Mouse (Mus musculus) CD4-positive, CD25-positive, alpha-beta regulatory T cell, adult 2 months (primary cell): ENCODE measurements at regions not wholly inside any gene's neighbourhood (a gene's known extent, or its start where the extent isn't known, plus 50 kb on each side); places are given as distances from the start of the nearest gene placed in this dataset.
"Not testable (repeated sequence)": the region's sequence is repeated elsewhere in the genome, so short reads cannot be mapped to it uniquely, and the experiment has no call there.

Experiments used
- DNase-seq: peaks from one replicate; pipeline ENCODE4 v3.0.0-alpha.2; 2012; ENCODE audit warnings: low read depth, low spot score

- no peak for DNase-seq
These were observed 1149.0 kb downstream of the 9330182O14Rik start for GRCm38 (mm10) chr15:41283199-41283598.

- DNase-seq: no peak
These were observed 1152.7 kb downstream of the 9330182O14Rik start for GRCm38 (mm10) chr15:41286809-41287413.

DNA sequence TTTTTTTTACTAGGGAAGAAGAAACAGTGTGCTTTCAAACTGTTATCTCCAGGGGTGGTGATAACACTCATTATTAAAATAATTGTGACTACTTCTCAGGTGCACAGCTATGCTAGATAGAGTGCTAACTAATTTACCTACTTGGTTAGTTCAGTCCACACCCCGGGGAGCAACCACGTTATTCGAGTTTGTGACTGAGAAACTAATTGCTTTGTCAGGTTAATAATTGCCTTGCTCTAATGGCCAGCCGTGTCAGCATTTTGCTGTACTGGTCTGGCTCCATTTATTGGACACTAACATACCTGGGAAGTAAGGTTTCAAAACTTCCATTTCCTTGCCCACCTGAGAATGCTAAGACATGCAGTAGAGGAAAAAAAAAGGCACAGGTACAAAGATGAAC is 1163.3 kb downstream of the 9330182O14Rik start:
- DNase-seq: no peak

GRCm38 (mm10) chr15:41306638-41307037 is 1172.5 kb downstream of the 9330182O14Rik start:
- DNase-seq: no peak

- DNase-seq: no peak
These were observed 1177.7 kb downstream of the 9330182O14Rik start for GRCm38 (mm10) chr15:41311728-41312320.

DNA sequence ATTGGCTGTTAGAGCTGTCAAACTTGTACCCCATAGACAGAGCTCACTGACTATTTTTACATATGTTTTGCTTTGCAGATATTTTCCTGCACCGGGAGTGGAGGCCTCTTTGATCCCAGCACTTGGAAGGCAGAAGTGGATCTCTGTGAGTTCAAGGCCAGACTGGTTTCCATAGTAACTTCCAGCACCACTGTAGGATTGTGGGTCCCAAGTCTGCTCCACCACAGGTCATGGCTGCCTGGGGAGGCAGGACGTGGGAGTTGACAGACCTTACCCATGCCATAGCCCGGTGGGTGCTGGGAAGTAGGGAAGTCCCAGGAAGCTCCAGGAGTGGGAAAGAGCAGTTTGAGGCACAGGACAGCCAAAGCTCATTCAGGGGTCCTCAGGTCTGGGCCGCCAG is 1180.8 kb downstream of the 9330182O14Rik start:
- no peak for DNase-seq

GRCm38 (mm10) chr15:41325633-41326252 is 1191.6 kb downstream of the 9330182O14Rik start:
- DNase-seq: peak; percentile 61

- DNase-seq: no peak
These were observed 1195.1 kb downstream of the 9330182O14Rik start for GRCm38 (mm10) chr15:41329286-41329685.

- no peak for DNase-seq
These were observed 1195.9 kb downstream of the 9330182O14Rik start for GRCm38 (mm10) chr15:41330085-41330484.

DNA sequence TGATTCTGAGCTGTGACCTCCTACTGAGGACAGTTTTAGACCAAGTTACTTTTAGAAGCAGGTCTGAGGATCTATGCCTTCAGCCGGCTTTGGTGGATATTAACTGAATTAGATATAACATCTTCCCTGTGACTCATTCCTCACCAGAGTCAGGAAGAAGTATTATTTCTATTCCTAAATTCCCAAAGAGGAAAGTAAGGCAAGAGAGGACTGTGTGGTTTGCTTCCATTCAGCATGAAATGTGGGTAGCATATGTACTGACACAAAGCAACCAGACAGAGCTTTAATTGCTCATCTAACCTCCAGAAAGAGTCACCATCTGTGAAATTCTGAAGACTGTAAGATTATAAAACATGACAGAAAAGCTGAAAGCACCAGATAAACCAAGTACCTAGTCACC is 1198.3 kb downstream of the 9330182O14Rik start:
- no peak for DNase-seq

DNA sequence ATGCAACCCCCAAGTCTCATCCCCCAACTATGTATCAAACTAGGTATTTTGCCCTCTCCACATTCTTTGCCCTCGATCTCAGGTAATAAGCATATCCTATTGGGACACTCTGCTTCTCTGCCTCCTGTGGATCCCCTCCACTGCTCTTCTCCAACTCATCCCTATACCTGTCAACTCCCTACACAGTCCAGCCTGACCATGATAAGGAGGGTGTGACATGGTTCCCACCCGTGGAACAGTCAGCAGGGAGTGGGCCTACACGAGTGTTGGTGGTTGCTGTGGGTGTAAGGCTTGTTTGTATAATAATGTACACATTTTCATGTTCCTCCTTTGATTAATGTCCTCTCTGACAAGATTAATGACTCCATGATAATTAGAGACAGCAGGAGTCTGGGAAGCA is 1199.0 kb downstream of the 9330182O14Rik start:
- DNase-seq: no peak

DNA sequence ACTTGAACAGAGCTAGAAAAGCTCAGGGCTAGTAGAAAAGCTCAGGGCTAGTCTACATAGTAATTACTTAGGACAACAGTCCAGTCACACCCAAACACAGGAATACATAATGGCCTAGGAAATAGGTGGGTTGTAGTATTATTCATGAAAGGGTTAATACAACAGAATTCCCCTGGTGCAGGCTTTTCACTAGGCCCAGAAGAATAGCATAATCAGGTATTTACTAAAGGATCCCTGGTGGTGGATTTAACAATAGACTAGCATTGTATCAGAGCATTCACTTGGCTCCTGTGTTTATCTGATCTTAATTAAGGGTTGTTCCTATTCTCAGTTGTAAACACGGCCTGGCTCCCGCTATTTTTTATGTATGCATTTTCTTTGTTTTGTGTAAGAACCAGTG is 1206.5 kb downstream of the 9330182O14Rik start:
- not testable (repeated sequence) for DNase-seq

DNA sequence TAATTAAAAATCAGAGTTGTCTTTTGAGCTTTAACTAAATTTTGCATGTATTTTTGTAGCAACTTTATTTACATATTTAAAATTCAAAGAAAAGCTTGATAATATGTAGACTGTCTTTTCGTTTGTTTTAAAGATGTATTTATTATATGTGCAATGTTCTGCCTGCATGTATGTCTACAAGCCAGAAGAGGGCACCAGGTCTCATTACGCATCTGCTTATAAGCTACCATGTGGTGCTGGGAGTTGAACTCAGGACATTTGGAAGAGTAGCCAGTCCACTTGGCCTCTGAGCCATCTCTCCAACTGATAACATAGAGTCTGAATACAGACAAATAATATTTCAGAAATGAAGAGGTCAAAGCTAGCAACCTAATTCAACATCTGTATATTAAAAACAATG is 1211.4 kb downstream of the 9330182O14Rik start:
- DNase-seq: no peak

DNA sequence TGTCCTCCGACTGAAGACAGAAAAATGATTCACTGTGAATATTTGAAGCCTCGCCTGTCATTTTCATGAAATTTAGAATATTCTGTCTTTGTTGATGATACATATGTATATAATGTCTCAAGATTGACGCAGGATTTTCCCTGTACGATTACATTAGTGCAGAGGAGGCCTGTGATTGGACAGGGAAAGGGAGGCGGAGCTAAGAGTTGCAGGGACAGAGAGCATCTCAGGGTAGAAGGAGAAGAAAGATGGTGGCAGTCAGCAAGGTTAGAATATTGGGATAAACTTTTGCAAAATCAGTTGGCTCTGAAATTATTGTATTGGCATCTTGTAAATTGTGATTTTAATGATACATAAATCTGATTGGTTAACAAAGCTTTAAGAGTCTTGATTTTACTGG is 1213.1 kb downstream of the 9330182O14Rik start:
- no peak for DNase-seq

GRCm38 (mm10) chr15:41352129-41352528 is 1218.0 kb downstream of the 9330182O14Rik start:
- DNase-seq: no peak

DNA sequence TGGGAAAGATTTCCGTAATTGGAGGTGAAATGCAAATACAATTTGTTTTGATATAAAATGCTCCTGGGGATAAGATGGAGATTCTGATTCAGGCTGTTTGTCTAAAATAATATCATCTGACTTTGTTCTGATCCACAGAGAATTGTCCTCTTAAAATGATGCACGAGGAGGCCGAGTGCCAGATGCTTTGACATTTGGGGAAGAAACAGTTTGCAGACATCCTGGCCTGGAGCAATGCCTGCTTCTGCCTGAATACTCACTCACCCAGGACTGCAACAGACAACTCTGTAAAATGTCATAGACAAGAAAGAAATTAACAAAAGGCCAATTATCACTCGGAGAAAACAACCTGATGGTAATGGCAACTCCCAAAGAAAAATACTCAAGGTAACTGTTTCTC is 1225.1 kb downstream of the 9330182O14Rik start:
- no peak for DNase-seq

DNA sequence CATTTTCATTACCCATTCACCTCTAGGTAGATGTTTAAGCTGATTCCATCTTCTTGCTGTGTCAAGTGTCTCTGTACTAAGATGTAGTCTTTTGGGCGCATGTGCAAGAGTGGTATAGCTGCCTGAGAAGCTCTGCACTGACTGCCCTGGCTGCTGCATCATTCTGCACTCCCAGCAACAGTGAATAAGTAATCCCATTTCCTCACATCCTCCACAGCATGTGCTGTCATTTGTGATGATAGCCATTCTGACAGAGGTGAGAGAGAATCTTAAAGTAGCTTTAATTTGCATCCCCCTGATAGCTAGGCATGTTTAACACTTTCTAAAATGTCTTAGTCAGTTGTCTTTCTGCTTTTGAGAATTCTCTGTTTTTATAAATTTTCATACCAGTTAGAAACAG is 1240.5 kb downstream of the 9330182O14Rik start:
- DNase-seq: no peak

GRCm38 (mm10) chr15:41375906-41376305 is 1241.7 kb downstream of the 9330182O14Rik start:
- DNase-seq: no peak

GRCm38 (mm10) chr15:41379637-41380036 is 1245.5 kb downstream of the 9330182O14Rik start:
- DNase-seq: no peak

DNA sequence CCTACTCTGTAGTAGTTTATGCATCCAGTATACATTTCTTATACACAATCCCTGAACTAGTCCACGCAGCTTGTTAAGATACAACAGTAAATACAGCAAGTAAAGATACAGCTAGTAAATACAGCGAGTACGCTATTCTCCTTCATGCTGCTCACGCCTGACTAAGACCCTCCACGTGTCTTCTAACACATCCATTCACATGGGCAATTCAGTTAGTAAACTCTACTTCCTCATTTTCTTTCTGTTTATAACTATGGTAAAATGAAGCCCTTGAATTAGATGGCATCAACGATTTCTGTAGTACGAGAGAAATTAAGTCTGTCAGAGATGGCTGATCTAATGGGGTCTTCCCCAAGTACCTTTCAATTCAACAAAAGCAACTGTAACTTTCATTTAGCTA is 1246.3 kb downstream of the 9330182O14Rik start:
- no peak for DNase-seq

DNA sequence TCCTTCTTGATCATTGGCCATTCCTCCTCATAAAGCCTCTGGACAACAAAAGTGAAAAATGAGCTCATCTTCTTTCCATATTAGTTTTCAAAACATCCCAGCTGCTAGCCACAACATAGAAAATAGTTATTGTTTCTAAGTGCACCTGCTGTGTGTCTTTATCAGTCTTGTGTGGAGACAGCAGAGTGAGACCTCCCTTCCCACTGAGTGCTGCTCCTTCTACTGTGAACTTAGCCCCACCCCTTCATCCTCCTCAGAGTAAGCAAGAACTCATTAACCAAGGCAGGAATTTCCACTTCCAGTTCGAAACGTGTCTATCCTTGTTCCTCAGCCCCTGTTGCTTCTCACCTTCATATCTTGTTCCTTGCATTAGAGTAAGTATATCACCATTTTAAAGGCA is 1256.5 kb downstream of the 9330182O14Rik start:
- no peak for DNase-seq
